Mouse (Mus musculus): ENCODE data around the gene Pde4c.

DNA sequence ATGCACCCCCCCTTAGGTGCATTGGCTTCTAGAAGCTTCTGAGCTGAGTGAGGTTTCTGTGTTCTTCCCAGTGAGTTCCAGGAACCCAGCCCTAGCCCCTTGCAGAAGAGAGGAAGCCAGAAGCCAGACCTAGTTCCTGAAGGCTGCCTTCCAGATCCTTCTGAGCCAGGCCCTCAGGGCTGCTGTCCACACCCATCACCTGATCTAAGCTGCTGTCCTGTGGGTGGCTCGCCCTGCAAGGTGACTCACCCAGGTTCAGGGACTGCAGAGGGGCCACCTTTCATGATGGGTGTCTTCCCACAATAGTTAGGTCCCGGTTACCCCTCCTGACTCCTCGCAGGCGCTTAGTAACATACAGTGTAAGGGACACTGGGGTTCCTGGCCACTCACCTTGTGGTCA lies 44.1 kb upstream of the Pde4c start:
- TF ChIP-seq CTCF (IDR thresholded peaks at IDR 0.05; ENCODE audit: low read depth): no peak
- no peak for TF ChIP-seq EP300 (IDR thresholded peaks at IDR 0.05; ENCODE audit: low read depth)

Measured in liver, embryonic 14.5 days (tissue).